Mouse (Mus musculus) midbrain, embryonic 13.5 days (tissue): Measurements from ENCODE around the gene Appl1. TPM values are rescaled to one million over a fixed set of nuclear protein-coding genes. Genes with fewer than 3 reads are reported as not detected.

Experiments
- ATAC-seq: fragments of 200-750 bp; cut with Nextera tagmentation; 2 replicates; pipeline ENCODE4 v1.8.0; 2017; ENCODE audit warnings: mild to moderate bottlenecking, moderate TSS enrichment, moderate library complexity
- H3K27ac ChIP-seq: fragments of 300-500 bp; sonication (generic); 2 replicates; pipeline ENCODE4 v1.5.1; 2015; ENCODE audit warnings: inconsistent platforms, mild to moderate bottlenecking, moderate library complexity
- H3K27me3 ChIP-seq: fragments of 300-500 bp; sonication (generic); 2 replicates; pipeline ENCODE4 v1.6.1; 2015; ENCODE audit warnings: mild to moderate bottlenecking, inconsistent platforms
- H3K36me3 ChIP-seq: fragments of 300-500 bp; sonication (generic); 2 replicates; pipeline ENCODE4 v1.6.1; 2015; ENCODE audit warnings: mild to moderate bottlenecking, inconsistent platforms
- H3K4me1 ChIP-seq: fragments of 300-500 bp; sonication (generic); replicated peaks from 2 replicates; pipeline ENCODE4 v1.6.1; 2015; ENCODE audit warnings: inconsistent platforms
- H3K4me2 ChIP-seq: fragments of 300-500 bp; sonication (generic); replicated peaks from 2 replicates; pipeline ENCODE4 v1.6.1; 2015; ENCODE audit warnings: moderate library complexity, mild to moderate bottlenecking, inconsistent platforms
- H3K4me3 ChIP-seq: fragments of 300-500 bp; sonication (generic); replicated peaks from 2 replicates; pipeline ENCODE4 v1.5.1; 2015; ENCODE audit warnings: mild to moderate bottlenecking, inconsistent platforms
- H3K9ac ChIP-seq: fragments of 300-500 bp; sonication (generic); replicated peaks from 2 replicates; pipeline ENCODE4 v1.6.1; 2015; ENCODE audit warnings: mild to moderate bottlenecking, inconsistent platforms
- H3K9me3 ChIP-seq: fragments of 300-500 bp; sonication (generic); 2 replicates; pipeline ENCODE4 v1.6.1; 2016; ENCODE audit warnings: mild to moderate bottlenecking, inconsistent platforms
- WGBS: fragments of 180-500 bp; shearing (Covaris S2); methylation state at CpG from one replicate; pipeline ENCODE4 v1.1.7; 2015; 5-methylcytosine and 5-hydroxymethylcytosine counted together
- polyA plus RNA-seq: library from polyadenylated mRNA; unstranded; fragments of >200 nt; fragmentation: Nextera tagmentation; extraction: Ambion mirVana; gene quantifications from 2 replicates; pipeline ENCODE4 v1.2.1, GENCODE M21; 2015

The Appl1 gene
- polyA plus RNA-seq, 1 experiment from 2014 or later = 57.8 TPM

GRCm38 (mm10) chr14:26894392-26894791 lies 76.6 kb downstream of the Appl1 start, which contains the start of gene Asb14:
Asb14 (plus strand) TSS chr14:26894557.
- 92% methylated on average over 4 of the region's 4 CpGs for WGBS
- H3K4me1 ChIP-seq = no peaks in the 10 kb centered on the region
- H3K4me2 ChIP-seq = no peak within 1 kb of the TSS
- no peaks in the 10 kb centered on the region for H3K9me3 ChIP-seq
- no peak within 1 kb of the TSS for H3K4me3 ChIP-seq
- no peak within 1 kb of the TSS for H3K9ac ChIP-seq
- no peaks in the 10 kb centered on the region for H3K36me3 ChIP-seq
- no peak for ATAC-seq
- H3K27me3 ChIP-seq = no peaks in the 10 kb centered on the region
- H3K27ac ChIP-seq = no peak within 1 kb of the TSS

- Histone ChIP-seq H3K9me3 (no peaks in the 10 kb centered on the region), H3K36me3 (no peaks in the 10 kb centered on the region), H3K4me3 (no peak overlapping the region), H3K4me1 (no peaks in the 10 kb centered on the region), H3K27me3 (no peaks in the 10 kb centered on the region), H3K4me2 (no peak overlapping the region), H3K9ac (no peak overlapping the region), H3K27ac (no peak overlapping the region)
- 94% methylated on average over 3 of the region's 3 CpGs for WGBS
- ATAC-seq = no peak
Observed at GRCm38 (mm10) chr14:26890777-26891176, 80.3 kb downstream of the Appl1 start.

- H3K9me3 ChIP-seq = no peaks in the 10 kb centered on the region
- H3K27me3 ChIP-seq = no peaks in the 10 kb centered on the region
- H3K4me2 ChIP-seq = no peak overlapping the region
- WGBS = 56% methylated on average over 3 of the region's 3 CpGs
- H3K36me3 ChIP-seq = no peaks in the 10 kb centered on the region
- no peaks in the 10 kb centered on the region for H3K4me1 ChIP-seq
- H3K4me3 ChIP-seq = no peak overlapping the region
- H3K9ac ChIP-seq = no peak overlapping the region
- ATAC-seq = no peak
- no peak overlapping the region for H3K27ac ChIP-seq
Observed at GRCm38 (mm10) chr14:26887244-26887643, 83.8 kb downstream of the Appl1 start.

GRCm38 (mm10) chr14:26881700-26882099 lies 89.3 kb downstream of the Appl1 start:
- ATAC-seq = no peak
- 89% methylated on average over 5 of the region's 5 CpGs for WGBS
- no peaks in the 10 kb centered on the region for H3K27me3 ChIP-seq
- H3K27ac ChIP-seq = no peak overlapping the region
- no peak overlapping the region for H3K4me2 ChIP-seq
- no peaks in the 10 kb centered on the region for H3K9me3 ChIP-seq
- no peaks in the 10 kb centered on the region for H3K36me3 ChIP-seq
- no peaks in the 10 kb centered on the region for H3K4me1 ChIP-seq
- H3K4me3 ChIP-seq = no peak overlapping the region
- no peak overlapping the region for H3K9ac ChIP-seq

- no peaks in the 10 kb centered on the region for H3K36me3 ChIP-seq
- no peaks in the 10 kb centered on the region for H3K27me3 ChIP-seq
- H3K4me1 ChIP-seq = no peaks in the 10 kb centered on the region
- 80% methylated on average over 2 of the region's 2 CpGs for WGBS
- H3K9me3 ChIP-seq = no peaks in the 10 kb centered on the region
- H3K4me2 ChIP-seq = no peak overlapping the region
- H3K27ac ChIP-seq = no peak overlapping the region
- H3K4me3 ChIP-seq = no peak overlapping the region
- H3K9ac ChIP-seq = no peak overlapping the region
- ATAC-seq = no peak
Observed at GRCm38 (mm10) chr14:26879976-26880375, 91.1 kb downstream of the Appl1 start.

- no peaks in the 10 kb centered on the region for H3K9me3 ChIP-seq
- no peak overlapping the region for H3K4me2 ChIP-seq
- no peaks in the 10 kb centered on the region for H3K27me3 ChIP-seq
- H3K36me3 ChIP-seq = no peaks in the 10 kb centered on the region
- H3K4me3 ChIP-seq = no peak overlapping the region
- no peak overlapping the region for H3K27ac ChIP-seq
- no peaks in the 10 kb centered on the region for H3K4me1 ChIP-seq
- H3K9ac ChIP-seq = no peak overlapping the region
- 86% methylated on average over 4 of the region's 4 CpGs for WGBS
- no peak for ATAC-seq
Observed at GRCm38 (mm10) chr14:26878756-26879155, 92.3 kb downstream of the Appl1 start.

Other genes starting within 250 kb of the Appl1 start
- 0.17 TPM in 1 of 2 replicates, not detected in the other for gene Asb14, start 76.7 kb downstream of the Appl1 start, polyA plus RNA-seq
- not detected in 2 replicates for gene Hesx1, start 23.2 kb upstream of the Appl1 start, polyA plus RNA-seq
- gene Il17rd, start 67.7 kb upstream of the Appl1 start, polyA plus RNA-seq = 2.5 and 2.8 TPM in 2 replicates
- gene Arhgef3, start 143.7 kb upstream of the Appl1 start, polyA plus RNA-seq = 1.7 and 2.4 TPM in 2 replicates